Mouse (Mus musculus) neural tube, embryonic 14.5 days (tissue): ENCODE data around the gene Rdh12. TPM values are rescaled to one million over a fixed set of nuclear protein-coding genes. Genes with fewer than 3 reads are reported as not detected.
"Not testable (repeated sequence)": the region's sequence is repeated elsewhere in the genome, so short reads cannot be mapped to it uniquely, and the experiment has no call there.

Experiments
- ATAC-seq: fragments of 200-750 bp; cut with Nextera tagmentation; 2 replicates; pipeline ENCODE4 v1.8.0; 2017; ENCODE audit warnings: low read depth, mild to moderate bottlenecking, moderate TSS enrichment, moderate library complexity
- H3K27ac ChIP-seq: fragments of 300-500 bp; sonication (generic); 2 replicates; pipeline ENCODE4 v1.5.1; 2014; ENCODE audit warnings: low read depth, mild to moderate bottlenecking, control low read depth, low read length, moderate library complexity, mixed read lengths
- H3K27me3 ChIP-seq: fragments of 300-500 bp; sonication (generic); 2 replicates; pipeline ENCODE4 v1.6.1; 2014; ENCODE audit warnings: low read length; ENCODE audit not compliant: control insufficient read depth, insufficient read depth
- H3K36me3 ChIP-seq: fragments of 300-500 bp; sonication (generic); 2 replicates; pipeline ENCODE4 v1.6.1; 2014; ENCODE audit warnings: low read length, mixed read lengths; ENCODE audit not compliant: control insufficient read depth, insufficient read depth
- H3K4me1 ChIP-seq: fragments of 300-500 bp; sonication (generic); 2 replicates; pipeline ENCODE4 v1.6.1; 2014; ENCODE audit warnings: low read length; ENCODE audit not compliant: control insufficient read depth, insufficient read depth
- H3K4me2 ChIP-seq: fragments of 300-500 bp; sonication (generic); 2 replicates; pipeline ENCODE4 v1.6.1; 2014; ENCODE audit warnings: mild to moderate bottlenecking, low read depth, low read length, control low read depth
- H3K4me3 ChIP-seq: fragments of 300-500 bp; sonication (generic); 2 replicates; pipeline ENCODE4 v1.5.1; 2014; ENCODE audit warnings: low read depth, low read length, control low read depth, mixed read lengths
- H3K9ac ChIP-seq: fragments of 300-500 bp; sonication (generic); replicated peaks from 2 replicates; pipeline ENCODE4 v1.6.1; 2014; ENCODE audit warnings: low read depth, mild to moderate bottlenecking, control low read depth, low read length, mixed read lengths
- H3K9me3 ChIP-seq: fragments of 300-500 bp; sonication (generic); 2 replicates; pipeline ENCODE4 v1.6.1; 2016; ENCODE audit warnings: low read length; ENCODE audit not compliant: control insufficient read depth
- WGBS: fragments of 180-500 bp; shearing (Covaris S2); extraction: QIAGEN DNeasy Blood & Tissue Kit; methylation state at CpG from one replicate; pipeline ENCODE4 v1.1.7; 2014; 5-methylcytosine and 5-hydroxymethylcytosine counted together
- polyA plus RNA-seq: library from polyadenylated mRNA; unstranded; fragments of >200 nt; fragmentation: Nextera tagmentation; extraction: Ambion mirVana; gene quantifications from 2 replicates; pipeline ENCODE4 v1.2.1, GENCODE M21; 2014

Gene Rdh12
- polyA plus RNA-seq, 1 experiment from 2014 or later: 1.0 TPM

DNA sequence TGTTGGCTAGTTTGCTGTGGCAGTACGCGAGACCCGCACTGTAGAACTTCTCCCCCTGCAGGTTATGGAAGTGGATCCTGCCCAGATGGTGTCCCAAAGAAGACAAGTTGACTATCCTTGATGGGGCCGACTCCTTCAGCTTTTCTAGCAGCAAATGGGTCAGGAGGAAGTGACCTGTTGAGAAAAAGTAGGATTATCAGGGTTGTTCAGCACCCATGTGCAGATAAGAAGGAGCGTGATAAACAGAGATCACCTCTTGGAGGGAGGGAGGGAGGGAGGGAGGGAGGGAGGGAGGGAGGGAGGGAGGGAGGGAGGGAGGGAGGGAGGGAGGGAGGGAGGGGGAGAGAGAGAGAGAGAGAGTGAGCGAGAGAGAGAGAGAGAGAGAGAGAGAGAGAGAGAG lies 23.6 kb upstream of the Rdh12 start:
- H3K4me3 ChIP-seq, H3K27ac ChIP-seq, H3K9ac ChIP-seq, H3K9me3 ChIP-seq, ATAC-seq, H3K4me1 ChIP-seq, H3K4me2 ChIP-seq, H3K27me3 ChIP-seq: not testable (repeated sequence)
- H3K36me3 ChIP-seq: peaks cover 39% of the 10 kb centered on the region
- WGBS: 91% methylated on average over 5 of the region's 6 CpGs

DNA sequence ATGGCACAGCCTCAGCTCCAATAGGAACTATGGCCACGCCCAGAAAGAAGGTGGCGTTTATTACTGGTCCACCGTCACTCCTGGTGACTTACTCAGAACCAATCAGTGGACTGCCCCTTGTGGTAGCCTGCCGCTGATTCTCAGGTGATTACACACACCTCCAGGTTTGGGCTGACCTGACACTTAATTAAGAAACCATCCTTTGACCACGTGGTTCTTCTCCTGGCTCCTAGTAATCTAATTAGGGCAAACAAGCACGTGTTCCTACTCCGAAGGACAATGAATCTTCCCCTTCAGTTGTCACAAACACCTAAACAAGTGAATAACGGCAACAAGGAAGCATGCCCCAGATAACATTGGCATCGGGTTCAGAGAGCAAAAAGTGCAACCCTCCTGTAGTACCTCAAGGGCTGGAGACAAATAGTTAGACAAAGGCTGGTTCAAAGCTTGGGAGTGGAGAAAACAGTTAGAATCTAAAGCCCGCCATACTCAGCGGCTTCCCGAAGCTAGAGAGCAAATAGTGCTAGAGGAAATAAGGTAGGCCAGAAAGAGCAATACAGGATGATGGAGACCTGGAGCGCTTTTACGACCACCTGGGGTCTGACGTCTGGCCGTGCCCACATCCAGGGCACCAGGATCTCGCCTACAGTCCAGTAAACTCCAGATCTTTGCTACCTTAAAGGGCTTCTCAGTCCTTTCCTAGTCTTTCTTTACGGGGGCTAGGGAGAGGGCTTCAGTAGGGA lies 17.6 kb upstream of the Rdh12 start:
- ATAC-seq: peak; percentile 96
- under 1% methylated on average over 18 of the region's 18 CpGs for WGBS

DNA sequence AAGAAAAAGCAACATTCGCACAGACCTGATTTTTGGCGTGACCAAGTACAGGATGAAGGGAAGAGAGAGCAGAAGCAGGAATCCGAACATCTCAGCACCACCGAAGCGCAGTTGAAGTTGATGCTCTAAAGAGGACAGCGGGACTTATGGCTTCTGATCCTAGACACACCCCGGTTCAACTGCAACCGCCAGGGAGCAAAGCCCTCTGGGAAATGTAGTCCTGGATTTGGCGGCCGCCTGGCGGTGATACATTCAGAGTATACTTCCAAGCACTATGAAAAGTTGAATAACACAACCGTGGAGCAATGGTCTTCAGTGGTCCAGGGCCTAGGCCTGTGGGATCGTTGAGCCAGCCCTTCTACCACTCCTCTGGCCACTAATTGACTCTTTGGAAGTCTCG lies 17.0 kb upstream of the Rdh12 start:
- WGBS: 6% methylated on average over 14 of the region's 14 CpGs
- ATAC-seq: peak; percentile 90

More for the DNA sequence above, 17.6 kb upstream of the Rdh12 start:
- Histone ChIP-seq H3K27me3 (no peaks in the 10 kb centered on the region), H3K4me1 (peaks cover 8% of the 10 kb centered on the region), H3K27ac (peak overlapping the region; percentile 45; the same call in 1 of the 2 replicates), H3K4me3 (peak overlapping the region; percentile 51), H3K36me3 (peaks cover 11% of the 10 kb centered on the region), H3K9me3 (no peaks in the 10 kb centered on the region), H3K9ac (peak overlapping the region; percentile 52; the same call in 1 of the 2 replicates), H3K4me2 (peak overlapping the region; percentile 78)

DNA sequence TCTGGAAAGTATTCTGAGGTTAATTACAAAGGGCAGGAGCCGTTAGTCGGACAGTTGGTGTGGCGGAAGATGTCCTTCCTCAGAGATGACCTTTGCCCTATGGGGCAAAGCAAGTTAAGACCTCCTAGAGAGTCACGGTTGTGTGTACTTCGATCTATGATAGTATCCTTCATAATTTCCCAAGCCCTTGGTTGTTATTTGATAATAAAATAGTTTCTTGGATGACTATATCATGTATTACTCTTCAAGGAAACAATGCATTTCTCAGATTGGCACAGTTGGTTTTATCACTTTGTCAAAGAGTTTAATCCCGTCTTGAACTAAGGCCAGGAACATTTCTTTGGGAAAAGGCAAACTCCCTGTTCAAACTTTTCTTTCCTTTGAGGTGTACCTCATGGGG lies 16.5 kb upstream of the Rdh12 start, which contains the start of gene Rdh11:
TSS of gene Rdh11 (minus strand) at position 101 of the 400 bp plus-strand sequence.
- peak within 1 kb of the TSS; percentile 52; the same call in 1 of the 2 replicates for H3K9ac ChIP-seq
- no peak for ATAC-seq
- peaks cover 8% of the 10 kb centered on the region for H3K4me1 ChIP-seq
- H3K4me2 ChIP-seq: peak within 1 kb of the TSS; percentile 78
- peaks cover 8% of the 10 kb centered on the region for H3K36me3 ChIP-seq
- H3K27me3 ChIP-seq: no peaks in the 10 kb centered on the region
- H3K27ac ChIP-seq: peak within 1 kb of the TSS; percentile 45; the same call in 1 of the 2 replicates
- WGBS: 63% methylated on average over 6 of the region's 6 CpGs
- H3K9me3 ChIP-seq: no peaks in the 10 kb centered on the region
- H3K4me3 ChIP-seq: peak within 1 kb of the TSS; percentile 51

More for the DNA sequence above, 17.0 kb upstream of the Rdh12 start:
- H3K4me3 ChIP-seq: peak overlapping the region; percentile 51
- peaks cover 8% of the 10 kb centered on the region for H3K4me1 ChIP-seq
- peak overlapping the region; percentile 78 for H3K4me2 ChIP-seq
- H3K27me3 ChIP-seq: no peaks in the 10 kb centered on the region
- peaks cover 9% of the 10 kb centered on the region for H3K36me3 ChIP-seq
- peak overlapping the region; percentile 52; the same call in 1 of the 2 replicates for H3K9ac ChIP-seq
- peak overlapping the region; percentile 45; the same call in 1 of the 2 replicates for H3K27ac ChIP-seq
- H3K9me3 ChIP-seq: no peaks in the 10 kb centered on the region

DNA sequence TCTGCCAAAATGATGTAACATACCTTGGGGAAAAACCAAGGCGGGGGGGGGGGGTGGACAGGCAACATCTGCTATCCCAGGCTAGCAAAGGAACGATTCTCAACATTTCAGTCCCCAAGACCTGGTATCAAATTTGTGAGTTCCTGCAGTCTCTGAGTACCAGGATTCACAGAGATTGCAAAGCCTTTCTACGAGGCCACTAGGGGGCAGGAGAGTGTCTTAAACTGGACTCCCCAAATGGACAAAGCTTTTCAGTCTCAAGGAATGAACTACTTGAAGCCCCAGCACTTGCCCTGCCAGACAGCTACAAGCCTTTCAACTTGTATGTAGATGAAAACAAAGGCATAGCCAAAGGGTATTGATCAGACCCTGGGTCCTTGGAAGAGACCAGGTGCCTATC lies 15.3 kb upstream of the Rdh12 start:
- Histone ChIP-seq H3K9me3 (no peaks in the 10 kb centered on the region), H3K4me2 (no peak overlapping the region), H3K36me3 (no peaks in the 10 kb centered on the region), H3K9ac (no peak overlapping the region), H3K27ac (no peak overlapping the region), H3K4me3 (no peak overlapping the region), H3K4me1 (peaks cover 8% of the 10 kb centered on the region), H3K27me3 (no peaks in the 10 kb centered on the region)
- no peak for ATAC-seq
- WGBS: 6% methylated on average over 3 of the region's 3 CpGs

DNA sequence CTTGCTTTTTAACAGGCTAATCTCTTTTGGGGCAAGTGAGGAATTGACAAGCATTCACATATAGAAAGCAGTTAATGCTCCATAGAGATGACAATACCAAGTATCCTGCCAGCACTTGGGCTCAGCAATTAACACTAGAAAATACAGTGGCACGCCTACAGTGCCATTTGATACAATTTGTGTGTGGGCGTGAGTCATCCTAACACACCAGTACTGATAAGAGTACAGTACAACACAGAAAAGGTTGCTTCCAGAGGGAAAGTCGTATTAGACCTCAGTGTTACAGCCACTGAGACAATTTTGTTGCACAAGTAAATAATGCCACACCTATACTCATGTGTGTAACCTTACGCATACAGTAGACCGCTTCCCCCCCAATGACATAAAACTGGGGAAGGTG lies 11.6 kb upstream of the Rdh12 start:
- no peaks in the 10 kb centered on the region for H3K9me3 ChIP-seq
- no peaks in the 10 kb centered on the region for H3K36me3 ChIP-seq
- no peak for ATAC-seq
- H3K4me2 ChIP-seq: no peak overlapping the region
- 86% methylated on average over 5 of the region's 5 CpGs for WGBS
- H3K27ac ChIP-seq: no peak overlapping the region
- no peaks in the 10 kb centered on the region for H3K27me3 ChIP-seq
- H3K9ac ChIP-seq: no peak overlapping the region
- no peak overlapping the region for H3K4me3 ChIP-seq
- no peaks in the 10 kb centered on the region for H3K4me1 ChIP-seq

DNA sequence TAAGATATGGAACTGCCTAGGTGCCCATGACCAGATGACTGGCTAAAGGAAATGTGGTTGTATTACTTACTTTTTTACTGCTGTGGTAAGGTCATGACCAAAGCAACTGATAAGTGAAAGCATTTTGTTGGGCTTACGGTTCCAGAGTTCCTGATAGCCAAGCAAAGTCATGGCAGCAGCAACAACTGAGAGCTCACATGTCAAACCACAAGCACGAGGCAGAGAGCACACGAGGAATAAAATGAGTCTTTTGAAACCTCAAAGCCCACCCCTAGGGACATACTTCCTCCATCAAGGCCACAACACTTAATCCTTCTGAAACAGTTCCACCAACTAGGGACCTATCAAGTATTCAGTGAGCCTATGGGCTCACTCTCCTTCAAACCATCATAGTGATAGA lies 6.8 kb upstream of the Rdh12 start:
- Histone ChIP-seq H3K27ac (no peak overlapping the region), H3K9ac (no peak overlapping the region), H3K9me3 (no peaks in the 10 kb centered on the region), H3K4me3 (no peak overlapping the region), H3K4me1 (no peaks in the 10 kb centered on the region), H3K27me3 (no peaks in the 10 kb centered on the region), H3K36me3 (no peaks in the 10 kb centered on the region), H3K4me2 (no peak overlapping the region)
- 89% methylated on average over 3 of the region's 3 CpGs for WGBS
- ATAC-seq: no peak

DNA sequence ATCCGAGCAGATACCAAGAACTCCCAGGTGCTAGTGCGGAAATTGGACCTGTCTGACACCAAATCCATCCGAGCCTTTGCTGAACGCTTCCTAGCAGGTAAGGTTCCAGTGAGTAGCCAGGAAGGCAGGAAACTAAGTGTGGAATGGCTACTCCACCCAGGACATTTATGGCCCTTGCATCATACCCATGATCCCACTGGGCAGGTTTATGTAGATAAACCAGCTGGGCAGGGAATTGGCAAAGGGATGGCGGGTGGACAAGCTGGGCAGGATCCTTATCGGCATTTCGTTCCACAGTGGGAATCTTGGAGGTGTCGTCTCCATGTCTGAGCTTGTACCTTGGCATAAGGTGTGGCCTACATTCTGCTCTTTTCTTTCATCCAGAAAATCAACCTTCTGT lies 2.7 kb downstream of the Rdh12 start:
- Histone ChIP-seq H3K4me3 (no peak overlapping the region), H3K36me3 (no peaks in the 10 kb centered on the region), H3K9ac (no peak overlapping the region), H3K27me3 (no peaks in the 10 kb centered on the region), H3K27ac (no peak overlapping the region), H3K4me2 (no peak overlapping the region), H3K4me1 (no peaks in the 10 kb centered on the region), H3K9me3 (no peaks in the 10 kb centered on the region)
- ATAC-seq: no peak
- 94% methylated on average over 8 of the region's 8 CpGs for WGBS

DNA sequence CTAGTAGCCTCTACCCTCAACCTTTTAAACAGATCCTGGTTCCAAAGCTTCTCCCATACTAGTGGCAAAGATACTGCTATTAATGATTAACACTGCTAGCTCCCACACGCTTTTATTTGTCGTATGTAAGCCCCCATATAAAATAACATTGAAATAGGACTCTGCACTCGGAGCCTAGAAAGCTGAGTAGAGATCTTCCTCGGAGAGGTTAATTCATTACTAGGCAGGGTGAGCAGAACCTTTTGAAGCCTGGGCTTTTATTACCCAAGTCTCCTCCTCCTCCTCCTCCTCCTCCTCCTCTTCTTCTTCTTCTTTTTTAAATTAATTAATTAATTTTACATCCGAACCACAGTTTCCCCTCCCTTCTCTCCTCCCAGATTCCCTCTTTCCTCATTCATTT lies 8.8 kb downstream of the Rdh12 start:
- no peak for ATAC-seq
- Histone ChIP-seq H3K27ac (no peak overlapping the region), H3K9ac (no peak overlapping the region), H3K4me2 (no peak overlapping the region), H3K4me1 (no peaks in the 10 kb centered on the region), H3K9me3 (no peaks in the 10 kb centered on the region), H3K27me3 (no peaks in the 10 kb centered on the region), H3K4me3 (no peak overlapping the region), H3K36me3 (no peaks in the 10 kb centered on the region)
- 35% methylated on average over 5 of the region's 5 CpGs for WGBS
